Mouse (Mus musculus): ENCODE measurements around the gene 1700010I14Rik. TPM values are rescaled to one million over a fixed set of nuclear protein-coding genes. Genes with fewer than 3 reads are reported as not detected.

1700010I14Rik gene
- polyA plus RNA-seq, 1 experiment: not detected

GRCm38 (mm10) chr17:8977271-8977670, 10.9 kb upstream of the 1700010I14Rik start:
- Histone ChIP-seq H3K27me3 (ENCODE audit: control insufficient read depth, insufficient read depth, insufficient read length) (no peaks in the 10 kb centered on the region), H3K4me3 (no peak overlapping the region), H3K79me2 (ENCODE audit: control insufficient read depth, insufficient read depth) (no peaks in the 10 kb centered on the region), H3K4me2 (ENCODE audit: low read depth) (no peak overlapping the region), H3ac (ENCODE audit: control insufficient read depth, insufficient read length) (no peak overlapping the region), H3K36me3 (ENCODE audit: control insufficient read depth, insufficient read depth) (no peaks in the 10 kb centered on the region)
- no peak for TF ChIP-seq CEBPB (IDR thresholded peaks at IDR 0.05; ENCODE audit: insufficient read depth, poor library complexity, severe bottlenecking)
- TF ChIP-seq MYOD1 (IDR thresholded peaks at IDR 0.05; ENCODE audit: control insufficient read depth in 1 of 3, insufficient read length in 2 of 3, low read depth in 2 of 3): no peak
- TF ChIP-seq USF1 (IDR thresholded peaks at IDR 0.05; ENCODE audit: low read depth): no peak
- no peak for TF ChIP-seq SRF (IDR thresholded peaks at IDR 0.05; ENCODE audit: control insufficient read depth, insufficient read length, low read depth)
- no peak for TF ChIP-seq TCF12 (IDR thresholded peaks at IDR 0.05; ENCODE audit: insufficient read depth, poor library complexity, severe bottlenecking)
- no peak for TF ChIP-seq POLR2A (IDR thresholded peaks at IDR 0.05; ENCODE audit: insufficient read length, low read depth)
- TF ChIP-seq POLR2AphosphoS2 (IDR thresholded peaks at IDR 0.05; ENCODE audit: insufficient read length, low read depth): no peak
- no peak for TF ChIP-seq TCF3 (IDR thresholded peaks at IDR 0.05; ENCODE audit: insufficient read length, low read depth)
- no peak for TF ChIP-seq E2F4 (IDR thresholded peaks at IDR 0.05; ENCODE audit: insufficient read depth)
- no peak for TF ChIP-seq MYOG (IDR thresholded peaks at IDR 0.05; ENCODE audit: control insufficient read depth in 1 of 3, insufficient read depth in 1 of 3, insufficient read length in 2 of 3, low read depth in 2 of 3)
- TF ChIP-seq MAX (IDR thresholded peaks at IDR 0.05; ENCODE audit: low read depth): no peak
- no peak for TF ChIP-seq REST (IDR thresholded peaks at IDR 0.05; ENCODE audit: insufficient read depth, insufficient read length)

GRCm38 (mm10) chr17:8983576-8983975, 4.6 kb upstream of the 1700010I14Rik start:
- Histone ChIP-seq H3K36me3 (ENCODE audit: control insufficient read depth, insufficient read depth) (no peaks in the 10 kb centered on the region), H3K27me3 (ENCODE audit: control insufficient read depth, insufficient read depth, insufficient read length) (no peaks in the 10 kb centered on the region), H3K79me2 (ENCODE audit: control insufficient read depth, insufficient read depth) (no peaks in the 10 kb centered on the region), H3K4me2 (ENCODE audit: low read depth) (no peak overlapping the region), H3K4me3 (no peak overlapping the region), H3ac (ENCODE audit: control insufficient read depth, insufficient read length) (no peak overlapping the region)
- no peak for TF ChIP-seq MYOD1 (IDR thresholded peaks at IDR 0.05; ENCODE audit: control insufficient read depth in 1 of 3, insufficient read length in 2 of 3, low read depth in 2 of 3)
- TF ChIP-seq MYOG (IDR thresholded peaks at IDR 0.05; ENCODE audit: control insufficient read depth in 1 of 3, insufficient read depth in 1 of 3, insufficient read length in 2 of 3, low read depth in 2 of 3): no peak
- no peak for TF ChIP-seq E2F4 (IDR thresholded peaks at IDR 0.05; ENCODE audit: insufficient read depth)
- no peak for TF ChIP-seq TCF3 (IDR thresholded peaks at IDR 0.05; ENCODE audit: insufficient read length, low read depth)
- TF ChIP-seq MAX (IDR thresholded peaks at IDR 0.05; ENCODE audit: low read depth): no peak
- no peak for TF ChIP-seq REST (IDR thresholded peaks at IDR 0.05; ENCODE audit: insufficient read depth, insufficient read length)
- no peak for TF ChIP-seq SRF (IDR thresholded peaks at IDR 0.05; ENCODE audit: control insufficient read depth, insufficient read length, low read depth)
- TF ChIP-seq POLR2AphosphoS2 (IDR thresholded peaks at IDR 0.05; ENCODE audit: insufficient read length, low read depth): no peak
- no peak for TF ChIP-seq POLR2A (IDR thresholded peaks at IDR 0.05; ENCODE audit: insufficient read length, low read depth)
- no peak for TF ChIP-seq CEBPB (IDR thresholded peaks at IDR 0.05; ENCODE audit: insufficient read depth, poor library complexity, severe bottlenecking)
- no peak for TF ChIP-seq USF1 (IDR thresholded peaks at IDR 0.05; ENCODE audit: low read depth)
- no peak for TF ChIP-seq TCF12 (IDR thresholded peaks at IDR 0.05; ENCODE audit: insufficient read depth, poor library complexity, severe bottlenecking)

DNA sequence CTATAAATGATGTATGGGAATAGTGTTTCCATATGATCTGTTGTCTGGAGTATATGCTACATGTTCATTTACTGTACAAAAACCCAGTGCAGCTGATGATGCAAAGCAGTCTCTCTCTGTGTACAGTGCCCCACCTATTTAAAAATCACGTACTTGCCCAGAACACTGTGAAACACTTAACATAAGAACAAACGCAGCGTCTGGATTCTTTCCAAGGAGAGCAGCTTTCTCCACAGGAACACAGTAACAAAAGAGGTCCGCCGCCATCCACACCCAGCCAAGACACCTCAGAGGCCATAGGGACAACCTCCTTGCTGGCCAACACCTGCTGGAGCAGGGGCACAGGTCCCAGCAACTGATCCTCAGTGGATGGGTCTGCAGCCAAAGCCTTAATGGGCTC, 2.4 kb upstream of the 1700010I14Rik start:
- TF ChIP-seq REST (IDR thresholded peaks at IDR 0.05; ENCODE audit: insufficient read depth, insufficient read length) (no peak), MYOD1 (IDR thresholded peaks at IDR 0.05; ENCODE audit: control insufficient read depth in 1 of 3, insufficient read length in 2 of 3, low read depth in 2 of 3) (no peak), TCF12 (IDR thresholded peaks at IDR 0.05; ENCODE audit: insufficient read depth, poor library complexity, severe bottlenecking) (no peak), POLR2AphosphoS2 (IDR thresholded peaks at IDR 0.05; ENCODE audit: insufficient read length, low read depth) (no peak), SRF (IDR thresholded peaks at IDR 0.05; ENCODE audit: control insufficient read depth, insufficient read length, low read depth) (no peak), MAX (IDR thresholded peaks at IDR 0.05; ENCODE audit: low read depth) (no peak), CEBPB (IDR thresholded peaks at IDR 0.05; ENCODE audit: insufficient read depth, poor library complexity, severe bottlenecking) (no peak), MYOG (IDR thresholded peaks at IDR 0.05; ENCODE audit: control insufficient read depth in 1 of 3, insufficient read depth in 1 of 3, insufficient read length in 2 of 3, low read depth in 2 of 3) (no peak), E2F4 (IDR thresholded peaks at IDR 0.05; ENCODE audit: insufficient read depth) (no peak), USF1 (IDR thresholded peaks at IDR 0.05; ENCODE audit: low read depth) (no peak), TCF3 (IDR thresholded peaks at IDR 0.05; ENCODE audit: insufficient read length, low read depth) (no peak), POLR2A (IDR thresholded peaks at IDR 0.05; ENCODE audit: insufficient read length, low read depth) (no peak)
- Histone ChIP-seq H3K4me3 (no peak overlapping the region), H3K27me3 (ENCODE audit: control insufficient read depth, insufficient read depth, insufficient read length) (no peaks in the 10 kb centered on the region), H3ac (ENCODE audit: control insufficient read depth, insufficient read length) (no peak overlapping the region), H3K4me2 (ENCODE audit: low read depth) (no peak overlapping the region), H3K79me2 (ENCODE audit: control insufficient read depth, insufficient read depth) (no peaks in the 10 kb centered on the region), H3K36me3 (ENCODE audit: control insufficient read depth, insufficient read depth) (no peaks in the 10 kb centered on the region)

- Histone ChIP-seq H3K36me3 (ENCODE audit: control insufficient read depth, insufficient read depth) (no peaks in the 10 kb centered on the region), H3ac (ENCODE audit: control insufficient read depth, insufficient read length) (no peak overlapping the region), H3K4me2 (ENCODE audit: low read depth) (no peak overlapping the region), H3K27me3 (ENCODE audit: control insufficient read depth, insufficient read depth, insufficient read length) (no peaks in the 10 kb centered on the region), H3K79me2 (ENCODE audit: control insufficient read depth, insufficient read depth) (no peaks in the 10 kb centered on the region), H3K4me3 (no peak overlapping the region)
- no peak for TF ChIP-seq REST (IDR thresholded peaks at IDR 0.05; ENCODE audit: insufficient read depth, insufficient read length)
- no peak for TF ChIP-seq MYOD1 (IDR thresholded peaks at IDR 0.05; ENCODE audit: control insufficient read depth in 1 of 3, insufficient read length in 2 of 3, low read depth in 2 of 3)
- no peak for TF ChIP-seq TCF12 (IDR thresholded peaks at IDR 0.05; ENCODE audit: insufficient read depth, poor library complexity, severe bottlenecking)
- no peak for TF ChIP-seq SRF (IDR thresholded peaks at IDR 0.05; ENCODE audit: control insufficient read depth, insufficient read length, low read depth)
Observed at GRCm38 (mm10) chr17:8986551-8986950, 1.6 kb upstream of the 1700010I14Rik start.

GRCm38 (mm10) chr17:8987369-8987768, 764 bp upstream of the 1700010I14Rik start:
- Histone ChIP-seq H3K4me3 (no peak overlapping the region), H3K36me3 (ENCODE audit: control insufficient read depth, insufficient read depth) (no peaks in the 10 kb centered on the region), H3K4me2 (ENCODE audit: low read depth) (no peak overlapping the region), H3K27me3 (ENCODE audit: control insufficient read depth, insufficient read depth, insufficient read length) (no peaks in the 10 kb centered on the region), H3K79me2 (ENCODE audit: control insufficient read depth, insufficient read depth) (no peaks in the 10 kb centered on the region), H3ac (ENCODE audit: control insufficient read depth, insufficient read length) (no peak overlapping the region)
- TF ChIP-seq MAX (IDR thresholded peaks at IDR 0.05; ENCODE audit: low read depth) (no peak), POLR2A (IDR thresholded peaks at IDR 0.05; ENCODE audit: insufficient read length, low read depth) (no peak), SRF (IDR thresholded peaks at IDR 0.05; ENCODE audit: control insufficient read depth, insufficient read length, low read depth) (no peak), MYOD1 (IDR thresholded peaks at IDR 0.05; ENCODE audit: control insufficient read depth in 1 of 3, insufficient read length in 2 of 3, low read depth in 2 of 3) (no peak), TCF3 (IDR thresholded peaks at IDR 0.05; ENCODE audit: insufficient read length, low read depth) (no peak)

Measured in myocyte (in vitro differentiated cells).